Mouse (Mus musculus): ENCODE measurements at regions not wholly inside any gene's neighbourhood (a gene's known extent, or its start where the extent isn't known, plus 50 kb on each side); places are given as distances from the start of the nearest gene placed in this dataset.

DNA sequence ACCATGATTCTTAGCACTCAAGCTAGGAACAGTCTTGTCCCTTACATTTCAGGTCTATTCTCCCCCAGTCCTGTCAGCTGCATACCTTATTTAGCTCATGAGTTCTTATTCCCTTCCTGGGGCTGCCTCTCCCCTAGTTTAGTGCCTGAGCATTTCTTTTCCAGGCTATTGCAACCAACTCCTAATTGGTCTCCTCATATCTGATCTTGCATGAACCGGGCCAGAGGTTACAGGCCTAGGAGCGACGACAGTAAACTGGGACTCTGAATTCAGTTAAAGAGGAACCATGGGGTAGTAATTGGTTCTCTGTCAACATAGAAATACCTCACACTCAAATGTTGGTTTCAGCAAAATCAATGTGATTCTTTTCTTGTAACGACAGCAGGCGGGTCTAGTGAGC is 195.9 kb downstream of the Kit start:
- ATAC-seq (ENCODE audit: poor library complexity, severe bottlenecking) = no peak

DNA sequence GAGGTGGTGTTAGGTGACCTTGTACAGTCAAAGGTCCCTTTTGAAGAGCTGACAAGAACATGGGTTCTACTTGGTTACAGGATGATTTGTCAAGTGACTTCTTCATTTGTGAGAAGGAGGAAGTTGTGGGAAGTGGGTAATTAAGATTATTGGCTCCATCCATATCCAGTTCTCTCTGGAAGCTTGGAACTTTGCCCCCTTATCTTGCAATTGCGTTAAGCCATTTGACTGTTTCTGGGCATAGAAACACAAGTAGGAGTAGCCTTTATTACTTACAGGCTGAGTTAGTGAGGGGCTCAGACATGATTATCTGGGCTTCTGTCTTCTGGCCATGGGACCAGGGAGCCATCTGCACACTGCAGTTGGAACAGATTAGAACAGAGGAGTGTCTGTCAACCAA is 192.5 kb downstream of the Kit start:
- no peak for ATAC-seq (ENCODE audit: poor library complexity, severe bottlenecking)

DNA sequence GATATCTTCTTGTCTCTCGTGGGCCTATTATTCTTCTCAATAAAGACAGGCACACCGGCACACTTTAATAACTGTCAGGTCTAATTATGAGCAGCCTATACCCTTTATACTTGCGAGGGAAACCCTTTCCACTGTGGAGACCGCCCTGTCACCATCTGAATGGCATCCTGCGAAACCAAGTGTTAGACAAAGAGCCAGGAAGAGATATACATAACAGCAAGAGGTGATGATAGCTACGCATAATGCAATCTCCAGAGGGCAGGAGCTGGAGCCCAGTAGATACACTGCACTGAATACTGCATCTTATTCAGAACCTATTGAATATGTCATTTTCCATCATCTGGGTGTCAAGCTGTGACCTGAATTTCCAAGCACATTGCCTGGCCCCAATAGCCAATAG is 187.7 kb downstream of the Kit start:
- no peak for ATAC-seq (ENCODE audit: poor library complexity, severe bottlenecking)

DNA sequence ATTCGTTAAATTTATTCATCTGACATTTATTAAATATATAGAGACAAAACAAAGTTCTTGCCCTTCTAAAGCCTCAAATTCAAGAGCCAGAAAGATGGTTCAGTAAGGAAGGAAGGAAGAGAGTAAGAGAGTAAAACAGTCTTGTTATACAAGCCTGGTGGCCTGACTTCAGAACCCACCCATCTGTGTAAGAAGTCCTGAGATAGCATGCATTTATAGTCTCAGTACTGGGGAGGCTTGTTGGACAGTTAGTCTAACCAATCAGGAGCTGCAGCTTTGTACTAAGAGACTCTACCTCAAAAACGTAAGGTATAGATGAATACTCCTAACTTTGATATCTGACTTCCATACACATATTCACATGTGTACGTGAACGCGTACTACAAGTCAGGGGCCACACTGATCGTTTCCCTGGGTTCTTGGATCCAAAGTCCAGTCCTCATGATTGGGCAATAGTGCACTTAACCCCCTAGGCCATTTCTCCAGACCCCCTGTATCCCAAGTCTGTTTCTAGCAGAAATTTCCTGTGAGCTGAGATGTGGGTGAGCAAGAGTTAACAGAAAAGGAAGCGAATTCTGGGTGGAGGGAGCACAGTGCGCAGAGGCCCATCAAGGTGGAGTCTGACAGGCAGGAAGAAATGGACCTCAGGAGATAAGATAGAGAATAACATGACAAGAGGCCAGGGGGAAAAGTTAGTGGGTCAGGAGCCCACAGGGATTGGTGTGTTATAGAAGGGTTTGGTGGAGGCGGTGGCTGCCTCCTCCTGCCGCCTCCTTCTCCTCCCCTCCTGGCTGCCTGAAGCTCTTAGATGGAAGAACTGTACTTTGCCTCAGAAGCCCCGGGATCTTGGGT is 187.0 kb downstream of the Kit start:
- ATAC-seq (ENCODE audit: poor library complexity, severe bottlenecking) = no peak

DNA sequence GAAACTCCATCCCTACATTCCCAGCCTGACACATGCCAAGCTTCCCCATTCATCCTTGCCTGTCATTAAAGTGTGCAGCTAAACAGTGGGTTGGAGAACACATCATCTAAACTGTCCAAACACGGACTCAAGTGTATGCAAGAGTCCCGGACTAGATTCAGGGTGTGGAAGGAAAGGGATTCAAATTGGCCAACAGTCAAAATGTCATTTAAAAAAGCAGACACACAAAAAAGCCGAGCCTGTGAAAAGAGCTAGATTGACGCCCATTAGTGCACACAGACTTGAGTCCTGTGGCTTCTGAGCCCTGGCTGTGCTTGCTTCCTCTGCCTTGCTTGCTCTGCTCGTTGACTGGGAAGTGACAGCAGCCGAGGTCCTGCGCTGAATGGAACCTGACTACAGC is 181.5 kb downstream of the Kit start:
- ATAC-seq (ENCODE audit: poor library complexity, severe bottlenecking) = no peak

DNA sequence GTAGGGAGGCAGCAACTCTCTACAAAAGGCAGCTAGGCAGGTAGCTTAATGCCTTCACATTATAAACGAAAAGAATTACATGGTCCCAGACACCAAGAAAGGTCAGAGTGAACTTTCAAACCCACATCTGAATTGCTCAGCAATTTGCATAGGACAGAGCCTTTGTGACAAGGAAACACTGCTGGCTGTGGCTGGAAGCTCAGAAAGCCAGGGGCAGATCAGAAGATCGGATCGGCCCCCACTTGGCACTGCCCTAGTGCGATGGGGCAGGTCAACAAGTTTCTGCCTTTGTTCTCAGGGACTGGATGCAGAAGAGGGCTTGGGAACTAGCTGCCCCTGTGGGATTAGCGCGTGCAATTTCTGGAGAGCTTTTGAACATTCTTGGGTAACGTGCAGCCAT is 179.6 kb downstream of the Kit start:
- no peak for ATAC-seq (ENCODE audit: poor library complexity, severe bottlenecking)

DNA sequence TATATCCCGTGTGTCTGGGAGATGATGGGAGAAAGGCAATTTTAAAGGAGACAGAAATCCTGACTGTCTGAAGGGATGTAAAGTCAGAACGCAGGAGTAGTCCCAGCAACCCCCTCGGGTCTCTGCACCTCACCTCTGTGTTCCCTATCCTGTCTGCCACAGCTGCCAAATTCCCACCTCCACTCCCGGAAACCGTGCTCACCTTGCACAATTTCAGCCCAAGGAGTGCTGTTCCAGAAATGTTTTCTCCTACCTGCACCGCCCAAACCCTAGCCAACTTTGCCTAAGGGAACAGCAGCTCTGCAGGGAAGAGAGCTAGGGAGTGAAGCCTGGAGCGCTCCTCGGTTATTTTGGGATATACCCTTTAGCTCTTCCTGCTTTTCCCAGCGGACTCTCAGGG is 170.6 kb downstream of the Kit start:
- ATAC-seq (ENCODE audit: poor library complexity, severe bottlenecking) = no peak

DNA sequence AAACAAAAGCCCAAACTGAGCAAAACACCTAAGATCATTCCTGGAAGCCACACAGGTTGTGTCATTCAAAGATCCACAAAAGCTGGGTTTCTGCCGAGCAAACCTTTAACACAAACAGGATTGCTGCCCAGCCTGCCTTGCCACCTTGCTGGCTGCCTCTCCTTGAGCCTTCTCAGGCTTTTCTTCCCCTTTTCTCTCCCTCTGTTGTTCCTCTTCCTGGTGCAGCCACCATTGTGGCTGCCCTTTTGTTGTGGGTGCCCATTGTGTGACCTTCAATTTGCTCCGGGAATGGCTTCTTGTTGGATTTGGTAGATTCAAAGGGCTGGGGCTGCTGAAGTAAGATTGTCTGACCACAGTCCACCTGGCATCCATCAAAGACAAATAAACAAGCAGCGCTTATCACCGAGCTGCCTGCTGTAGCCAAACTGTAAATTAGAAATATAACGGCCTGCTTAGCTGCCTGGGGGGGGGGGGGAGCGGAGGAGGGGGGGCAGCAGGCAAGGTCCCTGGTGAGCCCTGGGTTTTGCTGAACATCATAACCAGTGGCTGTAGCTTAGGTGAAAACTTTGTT is 169.8 kb downstream of the Kit start:
- peak; percentile 98 for ATAC-seq (ENCODE audit: poor library complexity, severe bottlenecking)

DNA sequence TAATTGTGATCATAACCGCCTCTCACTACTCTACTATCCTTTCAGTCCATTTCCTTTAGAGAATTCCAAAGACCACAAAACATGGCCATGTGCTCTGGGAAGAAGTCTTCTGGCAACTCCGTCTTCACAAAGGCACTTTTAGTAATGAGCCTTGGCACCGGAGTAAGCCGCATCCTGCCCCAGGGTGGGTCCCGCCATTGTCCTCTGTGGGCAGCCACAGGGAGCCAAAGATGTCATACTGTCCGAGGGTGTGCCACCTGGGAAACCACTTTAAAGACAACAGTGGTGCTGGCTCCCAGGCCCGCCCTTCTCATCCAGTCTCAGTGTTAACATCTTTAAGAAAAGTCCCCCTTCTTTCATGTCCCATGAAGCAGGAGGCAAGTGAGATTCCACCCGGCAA is 164.6 kb downstream of the Kit start:
- no peak for ATAC-seq (ENCODE audit: poor library complexity, severe bottlenecking)

DNA sequence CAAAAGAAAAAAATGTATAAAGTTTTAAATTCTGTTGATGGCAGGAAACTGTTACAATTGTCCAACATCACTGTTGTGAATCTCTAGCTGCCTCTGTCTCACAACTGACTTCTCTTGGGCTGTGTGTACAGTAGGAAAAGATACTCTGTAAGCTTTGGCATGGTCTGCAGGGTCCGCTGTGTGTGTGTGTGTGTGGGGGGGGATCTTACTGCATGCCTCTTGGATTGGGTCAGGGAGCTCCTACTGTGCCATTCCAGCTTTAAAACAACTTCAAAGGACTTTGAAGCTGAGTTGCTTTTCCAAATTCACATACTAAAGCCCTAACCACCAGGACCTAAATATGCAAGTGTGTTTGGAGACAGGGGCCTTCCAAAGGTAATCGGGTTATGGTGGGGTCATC is 163.7 kb downstream of the Kit start:
- no peak for ATAC-seq (ENCODE audit: poor library complexity, severe bottlenecking)

DNA sequence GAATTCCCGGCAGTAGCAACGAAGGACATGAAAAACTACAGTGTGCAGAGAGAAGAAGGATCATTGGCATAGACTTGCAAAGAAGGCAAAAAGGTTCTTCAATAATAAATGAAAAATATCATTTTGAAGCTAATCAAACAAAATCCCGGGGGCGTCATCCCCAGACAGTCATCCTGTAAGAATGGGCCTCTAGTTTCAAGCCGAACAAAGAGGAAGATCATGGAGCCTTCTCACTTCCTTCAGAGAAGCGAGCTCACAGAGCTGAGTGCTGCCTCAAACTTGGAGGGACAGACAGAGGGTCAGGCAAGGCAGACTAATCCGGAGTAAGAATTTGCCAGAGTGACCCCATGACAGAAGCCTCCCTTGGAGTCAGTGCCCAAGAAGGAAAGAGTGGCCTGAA is 163.0 kb downstream of the Kit start:
- no peak for ATAC-seq (ENCODE audit: poor library complexity, severe bottlenecking)

DNA sequence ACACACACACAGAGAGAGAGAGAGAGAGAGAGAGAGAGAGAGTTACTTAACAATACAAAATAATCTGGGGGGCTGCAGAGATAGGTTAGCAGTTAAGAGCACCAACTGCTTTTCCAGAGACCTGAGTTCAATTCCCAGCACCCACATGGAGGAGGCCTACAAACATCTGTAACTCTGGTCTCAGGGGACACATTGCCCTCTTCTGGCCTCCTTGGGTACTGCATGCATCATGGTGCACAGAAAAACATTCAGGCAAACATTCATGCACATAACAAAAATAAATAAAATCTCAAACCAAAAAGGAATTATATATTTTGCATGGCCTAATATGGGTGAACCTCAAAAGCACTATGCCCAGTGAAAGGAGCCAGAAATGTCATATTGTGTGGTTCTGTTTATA is 161.6 kb downstream of the Kit start:
- peak; percentile 38; the same call in 1 of the 2 replicates for ATAC-seq (ENCODE audit: poor library complexity, severe bottlenecking)

DNA sequence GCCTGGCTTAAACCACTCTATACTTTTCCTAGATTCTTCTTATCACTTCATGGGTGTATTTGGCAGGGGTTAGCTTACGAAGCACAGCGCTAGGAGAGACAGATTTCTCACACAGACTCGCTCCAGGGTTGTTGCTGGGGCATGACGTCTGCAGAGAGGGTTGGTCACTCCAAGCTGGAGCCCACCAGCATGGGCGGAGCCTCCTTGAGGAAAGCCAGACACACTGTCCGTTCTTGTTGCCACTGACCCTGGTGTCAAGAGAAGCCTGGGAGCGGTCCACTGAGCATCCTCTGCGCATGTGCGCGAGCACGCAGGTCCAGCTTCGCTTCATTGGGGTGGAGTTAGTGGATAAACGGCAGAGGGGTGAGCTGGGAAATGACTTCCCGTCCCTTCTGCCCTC is 159.8 kb downstream of the Kit start:
- no peak for ATAC-seq (ENCODE audit: poor library complexity, severe bottlenecking)

DNA sequence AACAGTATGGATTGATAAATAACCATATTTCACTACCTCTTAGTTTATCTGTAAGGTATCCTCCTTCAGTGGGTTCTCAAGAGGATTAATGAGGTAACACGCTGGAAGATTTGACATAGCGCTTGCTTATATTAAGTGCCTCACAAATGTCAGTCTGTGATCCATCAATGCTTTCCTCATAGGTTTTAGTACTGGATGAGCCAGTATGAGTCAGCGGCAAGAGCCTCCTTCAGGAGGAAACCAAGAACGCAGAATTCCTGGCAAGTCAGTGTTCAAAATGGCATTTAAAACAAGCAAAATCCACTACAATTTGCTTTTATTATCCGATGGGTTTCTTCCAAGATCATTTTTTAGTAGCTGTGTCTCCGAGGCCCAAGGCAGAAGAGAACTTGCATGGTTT is 159.3 kb downstream of the Kit start:
- no peak for ATAC-seq (ENCODE audit: poor library complexity, severe bottlenecking)

DNA sequence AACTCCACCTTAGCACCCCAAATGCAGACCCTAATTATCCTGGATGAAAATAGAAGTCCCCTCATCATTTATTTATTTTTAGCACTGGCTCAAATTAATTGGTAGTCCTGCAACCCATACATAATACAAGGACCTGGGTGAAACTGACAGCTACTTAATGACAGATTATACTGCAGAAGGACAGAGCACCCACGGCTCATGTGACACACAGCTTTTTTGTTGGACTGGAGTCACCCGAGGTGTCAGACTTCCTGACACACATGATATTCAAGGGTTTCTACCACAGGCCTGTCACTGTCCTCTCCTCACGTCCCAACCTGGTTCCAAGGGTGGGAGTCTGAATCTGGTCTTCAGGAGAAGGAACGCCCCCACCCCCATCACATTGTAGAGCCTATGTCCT is 156.5 kb downstream of the Kit start:
- ATAC-seq (ENCODE audit: poor library complexity, severe bottlenecking) = 0 out of 2 replicates have a peak, but pooled peaks have one; percentile 13

DNA sequence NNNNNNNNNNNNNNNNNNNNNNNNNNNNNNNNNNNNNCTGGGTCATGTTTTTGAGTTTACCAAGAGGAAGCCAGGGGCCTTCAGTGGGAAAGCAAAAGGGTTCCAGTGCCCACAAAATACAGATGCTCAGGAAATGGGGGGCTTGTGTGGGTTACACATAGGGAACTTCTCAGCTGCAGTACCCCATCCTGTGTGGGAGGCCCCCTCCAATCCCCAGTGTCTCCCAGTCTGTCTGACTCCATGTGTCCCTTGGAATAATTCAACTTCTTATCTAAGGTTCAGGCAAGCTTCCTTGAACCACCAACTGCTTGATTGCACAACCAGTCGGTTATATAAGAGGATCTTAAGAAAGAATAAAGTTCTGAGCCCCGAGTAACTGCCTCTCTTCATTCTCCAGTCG is 156.0 kb downstream of the Kit start:
- ATAC-seq (ENCODE audit: poor library complexity, severe bottlenecking) = peak; percentile 63

DNA sequence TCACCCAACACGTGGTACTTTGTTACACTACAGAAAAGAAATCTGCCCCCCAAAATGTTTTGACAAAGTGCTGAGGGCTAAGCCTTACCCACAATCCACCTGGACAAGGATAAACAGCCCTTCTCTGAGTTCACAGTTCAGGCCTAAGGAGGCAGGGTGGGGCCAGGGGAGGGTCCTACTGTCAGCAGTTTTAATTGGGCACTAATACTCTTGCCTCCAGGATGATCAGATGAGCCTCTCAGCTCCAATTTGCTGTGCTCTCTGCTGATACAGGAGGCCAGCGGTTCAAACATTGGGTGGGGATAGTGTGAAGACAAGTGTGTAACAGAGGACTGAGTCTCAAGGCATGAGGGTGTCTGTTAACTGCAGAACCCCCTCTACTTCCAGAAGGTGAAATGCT is 146.6 kb downstream of the Kit start:
- no peak for ATAC-seq (ENCODE audit: poor library complexity, severe bottlenecking)

DNA sequence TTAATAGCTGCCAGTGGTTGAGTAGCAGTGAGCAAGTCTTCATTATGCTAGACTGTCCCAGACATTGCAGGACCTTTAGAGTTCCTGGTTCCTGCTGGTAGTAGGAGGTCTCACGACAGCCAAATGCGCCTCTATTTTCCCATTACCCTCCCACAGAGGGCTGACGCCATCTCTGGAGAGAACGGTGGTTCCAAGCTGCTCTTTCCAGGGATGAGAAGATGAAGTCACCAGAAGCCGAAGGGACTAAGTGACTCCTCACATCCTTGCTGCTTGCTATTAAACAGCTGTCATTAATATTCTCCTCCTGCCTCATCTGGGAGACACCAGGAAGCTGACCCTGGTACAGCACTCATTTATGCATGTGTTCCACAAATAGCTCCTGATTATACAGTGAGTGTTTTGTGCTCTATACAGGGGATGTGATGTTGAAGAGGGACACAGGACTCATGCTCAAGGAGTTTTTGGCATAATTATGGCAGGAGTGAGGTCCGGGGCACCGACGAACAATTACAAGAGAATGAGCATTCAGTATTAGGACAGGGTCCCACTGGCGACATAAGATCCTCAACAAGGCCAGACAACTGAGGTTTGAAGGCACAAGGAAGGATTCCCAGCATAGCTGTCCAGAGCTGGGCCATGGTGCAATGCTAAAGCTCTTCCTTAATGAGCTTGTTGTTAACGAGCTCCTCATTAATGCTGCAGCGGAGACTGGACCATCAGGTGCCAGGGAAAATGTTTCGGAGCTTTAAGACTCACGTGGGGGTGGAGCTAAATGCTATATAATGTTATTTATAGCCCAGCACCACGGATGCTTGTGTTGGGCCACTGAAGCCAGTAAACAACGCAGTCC is 145.6 kb downstream of the Kit start:
- no peak for ATAC-seq (ENCODE audit: poor library complexity, severe bottlenecking)

DNA sequence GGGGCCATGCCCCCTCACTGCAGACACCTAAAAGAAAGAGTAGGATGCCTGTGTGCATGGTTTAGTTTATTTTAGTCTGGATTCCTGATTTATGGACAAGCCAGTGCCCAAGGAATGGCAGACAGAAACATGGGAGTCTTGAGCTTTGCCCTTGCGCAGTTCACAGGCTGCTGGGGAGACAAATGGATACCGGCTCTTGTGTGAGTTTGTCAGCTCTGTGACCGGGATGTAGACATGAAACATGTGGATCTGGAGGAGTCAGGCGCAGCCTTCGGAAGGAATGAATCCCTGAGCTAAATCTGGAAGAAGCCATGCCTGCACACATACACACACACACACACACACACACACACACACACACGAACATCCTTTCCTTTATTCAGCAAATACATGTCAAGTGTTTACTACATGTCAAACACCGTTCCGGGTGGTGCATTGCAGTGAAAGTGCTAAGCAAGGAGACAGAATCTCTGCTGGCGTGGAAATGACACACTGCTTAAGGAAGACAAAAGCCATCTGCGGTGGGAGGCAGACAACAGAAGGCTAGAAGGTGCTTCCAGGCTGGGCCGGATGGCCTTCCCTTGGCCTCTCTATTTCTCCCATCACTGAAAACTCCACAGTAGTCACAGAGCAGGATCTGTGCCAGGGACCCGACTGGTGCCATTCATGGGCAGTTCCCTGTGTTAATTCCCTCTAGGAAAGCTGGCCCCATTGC is 144.0 kb downstream of the Kit start:
- no peak for ATAC-seq (ENCODE audit: poor library complexity, severe bottlenecking)

Data from megakaryocyte, adult 5-6 weeks (primary cell).